Mouse (Mus musculus): ENCODE measurements around the gene Gm21887. TPM values are rescaled to one million over a fixed set of nuclear protein-coding genes. Genes with fewer than 3 reads are reported as not detected.

Gene Gm21887
- total RNA-seq, 2 experiments from 2014 or later = 38.7 to 77.5 TPM

Other genes with a start within 250 kb of the Gm21887 start
- gene 4933400A11Rik, start 230.0 kb upstream of the Gm21887 start, total RNA-seq (2021) = not detected